Mouse (Mus musculus): ENCODE measurements around the gene Gm43738.

GRCm38 (mm10) chr3:89108146-89108545, 7.2 kb upstream of the Gm43738 start:
- no peak for TF ChIP-seq CTCF (IDR thresholded peaks at IDR 0.05; ENCODE audit: borderline replicate concordance, control insufficient read depth, extremely low read depth, insufficient read depth, low read length, poor library complexity)
- no peak for TF ChIP-seq POLR2A (IDR thresholded peaks at IDR 0.05; ENCODE audit: control insufficient read depth, extremely low read depth, insufficient read depth, low read length, poor library complexity)
